Comparison of ENCODE assay signal across 11 mouse cellular contexts in genomic region chr10:80966296-80966695, GRCm38 (mm10). TPM values are rescaled to one million over a fixed set of nuclear protein-coding genes. Genes with fewer than 3 reads are reported as not detected.
DNase-seq lines count a peak whose midpoint lies in the region; ATAC-seq and TF ChIP-seq lines count a peak whose summit lies in the region.
"Had no signal": no experiment of that assay in that cellular context is flagged by ENCODE, and none has a peak within 500 bp of the region (broad histone marks: within the 10 kb centered on the region; RNA-seq: fewer than 3 reads in every experiment).

No protein-coding gene starts in this region.

- no peak for ATAC-seq in forebrain, embryonic 12.5 days (ENCODE audit: low FRiP score)

- DNase-seq in kidney, adult 11 months = peak; percentile 51
- DNase-seq in kidney, postnatal 4 days = no peak
- peak; percentile 43 for DNase-seq in embryonic facial prominence, embryonic 10.5 days (ENCODE audit: low spot score)
- peak; percentile 55 for DNase-seq in lung, adult 2 months
- no peak for DNase-seq in heart, embryonic 10.5 days (ENCODE audit: low spot score)
- no peak for DNase-seq in cerebellum, postnatal 10 days
- DNase-seq: cerebellum, postnatal 36 days; right cerebral cortex, adult 18-20 months had no signal

- H3K27ac ChIP-seq in embryonic facial prominence, embryonic 10.5 days (replicated peaks) = no peak overlapping the region; the same call in 1 of the 2 replicates
- no peak overlapping the region for H3K27ac ChIP-seq in forebrain, embryonic 12.5 days
- no peak overlapping the region for H3K27ac ChIP-seq in heart, embryonic 10.5 days
- H3K27ac ChIP-seq: hindbrain, embryonic 13.5 days had no signal

- 46% methylated on average over 12 of the region's 12 CpGs for WGBS in embryonic facial prominence, embryonic 10.5 days
- 40% methylated on average over 12 of the region's 12 CpGs for WGBS in lung, adult 2 months
- WGBS in forebrain, embryonic 12.5 days = 74% methylated on average over 12 of the region's 12 CpGs
- 28% methylated on average over 12 of the region's 12 CpGs for WGBS in heart, embryonic 10.5 days

- no peak overlapping the region for H3K9ac ChIP-seq in forebrain, embryonic 12.5 days
- H3K9ac ChIP-seq: hindbrain, embryonic 13.5 days had no signal

- H3K9me3 ChIP-seq in E14TG2a.4 (ENCODE audit: low read length) = no peaks in the 10 kb centered on the region
- H3K9me3 ChIP-seq in embryonic facial prominence, embryonic 10.5 days = peaks cover 2% of the 10 kb centered on the region; the same call in 1 of the 2 replicates
- H3K9me3 ChIP-seq in forebrain, embryonic 12.5 days = 0 out of 2 replicates have a peak, but pooled peaks cover 5% of the 10 kb centered on the region
- H3K9me3 ChIP-seq in heart, embryonic 10.5 days = no peaks in the 10 kb centered on the region

- H3K36me3 ChIP-seq in E14TG2a.4 (ENCODE audit: insufficient read depth, low read length) = no peaks in the 10 kb centered on the region
- no peaks in the 10 kb centered on the region for H3K36me3 ChIP-seq in embryonic facial prominence, embryonic 10.5 days (replicated peaks)
- H3K36me3 ChIP-seq in forebrain, embryonic 12.5 days (replicated peaks) = no peaks in the 10 kb centered on the region
- no peaks in the 10 kb centered on the region for H3K36me3 ChIP-seq in heart, embryonic 10.5 days
- H3K36me3 ChIP-seq: hindbrain, embryonic 13.5 days had no signal

- no peak for TF ChIP-seq CTCF in E14TG2a.4 (conservative IDR thresholded peaks at IDR 0.05; ENCODE audit: low read length)
- no peak for TF ChIP-seq CTCF in lung, adult 2 months (IDR thresholded peaks at IDR 0.05; ENCODE audit: insufficient read depth, low read length)

- TF ChIP-seq POLR2A in lung, adult 2 months (IDR thresholded peaks at IDR 0.05; ENCODE audit: borderline replicate concordance, extremely low read depth, low read depth, low read length) = no peak

- H3K27me3 ChIP-seq in E14TG2a.4 (ENCODE audit: insufficient read depth, low read length) = no peaks in the 10 kb centered on the region
- no peaks in the 10 kb centered on the region for H3K27me3 ChIP-seq in embryonic facial prominence, embryonic 10.5 days (replicated peaks; ENCODE audit: low read depth, poor library complexity, severe bottlenecking)
- no peaks in the 10 kb centered on the region for H3K27me3 ChIP-seq in forebrain, embryonic 12.5 days
- no peaks in the 10 kb centered on the region for H3K27me3 ChIP-seq in heart, embryonic 10.5 days (ENCODE audit: insufficient read depth, poor library complexity, severe bottlenecking)

- H3K4me1 ChIP-seq in E14TG2a.4 (replicated peaks; ENCODE audit: low read depth, low read length) = peaks cover 69% of the 10 kb centered on the region
- peaks cover 54% of the 10 kb centered on the region for H3K4me1 ChIP-seq in embryonic facial prominence, embryonic 10.5 days
- H3K4me1 ChIP-seq in lung, adult 2 months (ENCODE audit: control insufficient read depth, insufficient read depth, low read length) = peaks cover 36% of the 10 kb centered on the region
- H3K4me1 ChIP-seq in forebrain, embryonic 12.5 days = peaks cover 23% of the 10 kb centered on the region
- peaks cover 54% of the 10 kb centered on the region for H3K4me1 ChIP-seq in heart, embryonic 10.5 days

- H3K4me2 ChIP-seq in forebrain, embryonic 12.5 days = no peak overlapping the region
- H3K4me2 ChIP-seq: hindbrain, embryonic 13.5 days had no signal

- peak overlapping the region; percentile 7; the same call in 1 of the 2 replicates for H3K4me3 ChIP-seq in E14TG2a.4 (replicated peaks; ENCODE audit: low read length)
- H3K4me3 ChIP-seq in embryonic facial prominence, embryonic 10.5 days = no peak overlapping the region
- H3K4me3 ChIP-seq in lung, adult 2 months (replicated peaks; ENCODE audit: extremely low read depth, low read depth, low read length) = no peak overlapping the region
- H3K4me3 ChIP-seq in forebrain, embryonic 12.5 days (replicated peaks) = no peak overlapping the region
- H3K4me3 ChIP-seq in heart, embryonic 10.5 days = no peak overlapping the region
- H3K4me3 ChIP-seq: hindbrain, embryonic 13.5 days had no signal

RNA-seq across cellular contexts. Expression of gene Gadd45b, which starts 36.4 kb away (rescaled TPM):
- polyA plus RNA-seq in embryonic facial prominence, embryonic 10.5 days (2016; fragmentation: Nextera tagmentation; extraction: Ambion mirVana) = 6.5 and 6.8 TPM in 2 replicates
- polyA plus RNA-seq in lung, adult 2 months (2012; rRNA removed) = 103 and 120 TPM in 2 replicates
- polyA plus RNA-seq in forebrain, embryonic 12.5 days (2016; fragmentation: Nextera tagmentation; extraction: Ambion mirVana) = 8.2 and 9.8 TPM in 2 replicates
- polyA plus RNA-seq in heart, embryonic 10.5 days (2016; fragmentation: Nextera tagmentation; extraction: Ambion mirVana) = 17.1 and 20.1 TPM in 2 replicates

RNA-seq across cellular contexts. Expression of gene Lmnb2, which starts 48.3 kb away (rescaled TPM):
- 82.7 and 83.1 TPM in 2 replicates for polyA plus RNA-seq in embryonic facial prominence, embryonic 10.5 days (2016; fragmentation: Nextera tagmentation; extraction: Ambion mirVana)
- polyA plus RNA-seq in lung, adult 2 months (2012; rRNA removed) = 9.4 and 11.3 TPM in 2 replicates
- polyA plus RNA-seq in forebrain, embryonic 12.5 days (2016; fragmentation: Nextera tagmentation; extraction: Ambion mirVana) = 67.7 and 73.8 TPM in 2 replicates
- 39.7 and 47.3 TPM in 2 replicates for polyA plus RNA-seq in heart, embryonic 10.5 days (2016; fragmentation: Nextera tagmentation; extraction: Ambion mirVana)

RNA-seq across cellular contexts. Expression of gene Gng7, which starts 48.4 kb away (rescaled TPM):
- polyA plus RNA-seq in embryonic facial prominence, embryonic 10.5 days (2016; fragmentation: Nextera tagmentation; extraction: Ambion mirVana) = 6.5 and 6.7 TPM in 2 replicates
- polyA plus RNA-seq in lung, adult 2 months (2012; rRNA removed) = 2.6 and 3.0 TPM in 2 replicates
- 9.8 and 11.0 TPM in 2 replicates for polyA plus RNA-seq in forebrain, embryonic 12.5 days (2016; fragmentation: Nextera tagmentation; extraction: Ambion mirVana)
- polyA plus RNA-seq in heart, embryonic 10.5 days (2016; fragmentation: Nextera tagmentation; extraction: Ambion mirVana) = 1.5 and 2.1 TPM in 2 replicates

RNA-seq across cellular contexts. Expression of gene Diras1, which starts 59.2 kb away (rescaled TPM):
- polyA plus RNA-seq in embryonic facial prominence, embryonic 10.5 days (2016; fragmentation: Nextera tagmentation; extraction: Ambion mirVana) = 1.4 and 1.9 TPM in 2 replicates
- polyA plus RNA-seq in lung, adult 2 months (2012; rRNA removed) = 0.03 TPM in 1 of 2 replicates, not detected in the other
- 8.7 and 11.6 TPM in 2 replicates for polyA plus RNA-seq in forebrain, embryonic 12.5 days (2016; fragmentation: Nextera tagmentation; extraction: Ambion mirVana)
- polyA plus RNA-seq in heart, embryonic 10.5 days (2016; fragmentation: Nextera tagmentation; extraction: Ambion mirVana) = 0.08 and 0.11 TPM in 2 replicates

Comparison
In these comparisons a context has a peak if more than half of its experiments do, and no peak if none do; other contexts are left out.
1. DNase-seq: peak in kidney, adult 11 months (single experiment), embryonic facial prominence, embryonic 10.5 days (single experiment) and lung, adult 2 months (single experiment); none in kidney, postnatal 4 days (0 of 2), heart, embryonic 10.5 days (single experiment) and cerebellum, postnatal 10 days (0 of 2).